Mouse (Mus musculus): Measurements from ENCODE around the gene Cep170b. TPM values are rescaled to one million over a fixed set of nuclear protein-coding genes. Genes with fewer than 3 reads are reported as not detected.

Gene Cep170b
- polyA plus RNA-seq, 1 experiment from 2014 or later = 5.3 TPM

DNA sequence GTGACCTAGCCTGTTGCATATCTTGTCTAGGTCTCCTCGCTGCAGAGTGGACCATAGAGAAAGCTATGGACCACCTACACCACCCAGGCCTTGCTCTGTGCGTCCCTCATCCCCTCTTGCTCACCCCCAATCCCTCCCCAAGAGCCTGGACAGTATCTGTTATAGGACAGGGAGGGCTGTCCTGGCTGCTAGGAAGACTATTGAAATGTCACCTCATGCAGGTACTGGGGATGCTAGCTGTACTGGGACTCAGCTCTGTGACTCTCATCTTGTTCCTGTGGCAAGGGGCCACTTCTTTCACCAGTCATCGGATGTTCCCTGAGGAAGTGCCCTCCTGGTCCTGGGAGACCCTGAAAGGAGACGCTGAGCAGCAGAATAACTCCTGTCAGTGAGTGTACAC lies 42.9 kb downstream of the Cep170b start:
- Histone ChIP-seq H3K36me3 (replicated peaks; ENCODE audit: control insufficient read depth, insufficient read depth, low read depth, low read length) (no peaks in the 10 kb centered on the region), H3K4me1 (ENCODE audit: control insufficient read depth, insufficient read depth, low read length) (no peaks in the 10 kb centered on the region), H3K4me3 (ENCODE audit: low read depth, low read length) (no peak overlapping the region), H3K4me2 (ENCODE audit: low read depth, low read length) (no peak overlapping the region), H3K27me3 (ENCODE audit: control insufficient read depth, insufficient read depth, low read length) (no peaks in the 10 kb centered on the region), H3K9me3 (replicated peaks; ENCODE audit: control insufficient read depth, low read length) (no peaks in the 10 kb centered on the region), H3K27ac (replicated peaks; ENCODE audit: low read depth, low read length) (no peak overlapping the region), H3K9ac (replicated peaks; ENCODE audit: low read length) (no peak overlapping the region)
- WGBS = 76% methylated on average over 4 of the region's 4 CpGs
- DNase-seq (ENCODE audit: low spot score) (no peak), ATAC-seq (replicated peaks; ENCODE audit: insufficient number of reproducible peaks, low FRiP score, low TSS enrichment, low read depth) (no peak)

DNA sequence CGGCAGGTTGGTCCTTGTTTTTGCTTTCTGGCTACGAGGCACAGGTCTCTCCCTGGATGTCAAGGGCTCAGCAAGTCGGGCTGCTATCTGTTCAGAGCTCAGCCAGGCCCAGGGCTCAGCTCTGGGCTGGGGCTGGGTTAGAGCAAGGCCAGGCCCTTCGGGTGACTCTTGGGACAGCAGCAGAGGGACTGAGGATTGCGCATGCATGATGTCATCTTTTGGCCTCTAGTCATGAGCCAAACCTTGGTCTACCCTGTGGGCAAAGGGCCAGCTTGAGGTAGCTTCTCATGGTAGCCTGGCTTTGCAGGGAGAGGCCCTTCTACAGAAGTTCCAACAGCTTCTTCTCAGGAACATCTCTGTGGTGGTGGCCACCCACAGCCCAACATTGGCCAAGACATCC lies 43.9 kb downstream of the Cep170b start:
- Histone ChIP-seq H3K9me3 (replicated peaks; ENCODE audit: control insufficient read depth, low read length) (no peaks in the 10 kb centered on the region), H3K4me2 (ENCODE audit: low read depth, low read length) (no peak overlapping the region), H3K27me3 (ENCODE audit: control insufficient read depth, insufficient read depth, low read length) (no peaks in the 10 kb centered on the region), H3K4me3 (ENCODE audit: low read depth, low read length) (no peak overlapping the region), H3K4me1 (ENCODE audit: control insufficient read depth, insufficient read depth, low read length) (no peaks in the 10 kb centered on the region), H3K36me3 (replicated peaks; ENCODE audit: control insufficient read depth, insufficient read depth, low read depth, low read length) (no peaks in the 10 kb centered on the region), H3K27ac (replicated peaks; ENCODE audit: low read depth, low read length) (no peak overlapping the region), H3K9ac (replicated peaks; ENCODE audit: low read length) (no peak overlapping the region)
- 88% methylated on average over 5 of the region's 5 CpGs for WGBS
- ATAC-seq (replicated peaks; ENCODE audit: insufficient number of reproducible peaks, low FRiP score, low TSS enrichment, low read depth) = no peak
- DNase-seq (ENCODE audit: low spot score) = no peak

GRCm38 (mm10) chr12:112764991-112765390 lies 44.7 kb downstream of the Cep170b start:
- no peak overlapping the region for H3K9ac ChIP-seq (replicated peaks; ENCODE audit: low read length)
- no peak for DNase-seq (ENCODE audit: low spot score)
- no peaks in the 10 kb centered on the region for H3K9me3 ChIP-seq (replicated peaks; ENCODE audit: control insufficient read depth, low read length)
- no peak for ATAC-seq (replicated peaks; ENCODE audit: insufficient number of reproducible peaks, low FRiP score, low TSS enrichment, low read depth)
- H3K4me1 ChIP-seq (ENCODE audit: control insufficient read depth, insufficient read depth, low read length) = no peaks in the 10 kb centered on the region
- H3K36me3 ChIP-seq (replicated peaks; ENCODE audit: control insufficient read depth, insufficient read depth, low read depth, low read length) = no peaks in the 10 kb centered on the region
- H3K27me3 ChIP-seq (ENCODE audit: control insufficient read depth, insufficient read depth, low read length) = no peaks in the 10 kb centered on the region
- no peak overlapping the region for H3K4me3 ChIP-seq (ENCODE audit: low read depth, low read length)
- WGBS = 86% methylated on average over 7 of the region's 7 CpGs
- H3K27ac ChIP-seq (replicated peaks; ENCODE audit: low read depth, low read length) = no peak overlapping the region
- no peak overlapping the region for H3K4me2 ChIP-seq (ENCODE audit: low read depth, low read length)

- Histone ChIP-seq H3K9me3 (replicated peaks; ENCODE audit: control insufficient read depth, low read length) (no peaks in the 10 kb centered on the region), H3K27me3 (ENCODE audit: control insufficient read depth, insufficient read depth, low read length) (no peaks in the 10 kb centered on the region), H3K4me1 (ENCODE audit: control insufficient read depth, insufficient read depth, low read length) (no peaks in the 10 kb centered on the region), H3K9ac (replicated peaks; ENCODE audit: low read length) (no peak overlapping the region), H3K27ac (replicated peaks; ENCODE audit: low read depth, low read length) (no peak overlapping the region), H3K36me3 (replicated peaks; ENCODE audit: control insufficient read depth, insufficient read depth, low read depth, low read length) (no peaks in the 10 kb centered on the region), H3K4me2 (ENCODE audit: low read depth, low read length) (no peak overlapping the region), H3K4me3 (ENCODE audit: low read depth, low read length) (no peak overlapping the region)
- DNase-seq (ENCODE audit: low spot score) = no peak
- no peak for ATAC-seq (replicated peaks; ENCODE audit: insufficient number of reproducible peaks, low FRiP score, low TSS enrichment, low read depth)
- WGBS = 88% methylated on average over 7 of the region's 7 CpGs
These were observed 46.3 kb downstream of the Cep170b start for GRCm38 (mm10) chr12:112766586-112766985.

DNA sequence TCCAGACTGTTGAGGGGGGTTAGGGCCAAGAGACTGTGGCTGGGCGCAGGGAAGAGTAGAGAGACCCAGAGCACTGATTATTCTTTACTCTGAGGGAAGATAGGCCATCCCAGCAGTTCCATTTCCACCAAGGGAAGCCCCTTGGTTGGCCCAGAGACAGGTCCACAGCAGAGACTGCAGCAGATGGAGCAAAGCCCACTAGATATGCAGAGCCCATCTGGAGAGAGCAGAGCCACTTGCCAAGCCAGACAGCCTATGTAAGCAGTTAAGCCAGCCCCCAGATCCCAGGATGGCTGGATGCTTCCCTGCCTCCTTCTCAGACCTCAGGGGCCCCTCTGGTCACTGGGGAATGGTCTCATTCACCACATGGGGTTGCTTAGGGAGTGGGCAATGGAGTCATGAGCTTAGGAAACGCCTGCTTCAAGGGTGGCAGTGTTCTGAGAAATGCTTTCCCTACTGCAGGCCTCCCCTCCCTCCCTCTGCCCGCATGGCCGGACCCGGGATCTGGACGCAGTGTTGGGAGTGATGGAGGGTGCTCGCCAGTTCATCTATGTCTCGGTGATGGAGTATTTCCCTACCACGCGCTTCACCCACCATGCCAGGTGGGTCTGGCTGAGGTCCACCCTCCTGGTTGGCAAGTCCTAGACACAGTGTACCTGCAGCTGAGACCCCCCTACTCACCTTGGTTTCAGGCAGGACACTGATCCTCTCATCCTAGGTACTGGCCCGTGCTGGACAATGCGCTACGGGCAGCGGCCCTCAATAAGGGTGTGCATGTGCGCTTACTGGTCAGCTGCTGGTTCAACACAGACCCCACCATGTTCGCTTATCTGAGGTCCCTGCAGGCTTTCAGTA lies 47.0 kb downstream of the Cep170b start:
- no peak for ATAC-seq (replicated peaks; ENCODE audit: insufficient number of reproducible peaks, low FRiP score, low TSS enrichment, low read depth)
- Histone ChIP-seq H3K9ac (replicated peaks; ENCODE audit: low read length) (no peak overlapping the region), H3K36me3 (replicated peaks; ENCODE audit: control insufficient read depth, insufficient read depth, low read depth, low read length) (no peaks in the 10 kb centered on the region), H3K4me3 (ENCODE audit: low read depth, low read length) (no peak overlapping the region), H3K9me3 (replicated peaks; ENCODE audit: control insufficient read depth, low read length) (no peaks in the 10 kb centered on the region), H3K4me1 (ENCODE audit: control insufficient read depth, insufficient read depth, low read length) (no peaks in the 10 kb centered on the region), H3K4me2 (ENCODE audit: low read depth, low read length) (no peak overlapping the region), H3K27ac (replicated peaks; ENCODE audit: low read depth, low read length) (no peak overlapping the region), H3K27me3 (ENCODE audit: control insufficient read depth, insufficient read depth, low read length) (no peaks in the 10 kb centered on the region)
- WGBS = 94% methylated on average over 16 of the region's 16 CpGs
- DNase-seq (ENCODE audit: low spot score) = no peak

DNA sequence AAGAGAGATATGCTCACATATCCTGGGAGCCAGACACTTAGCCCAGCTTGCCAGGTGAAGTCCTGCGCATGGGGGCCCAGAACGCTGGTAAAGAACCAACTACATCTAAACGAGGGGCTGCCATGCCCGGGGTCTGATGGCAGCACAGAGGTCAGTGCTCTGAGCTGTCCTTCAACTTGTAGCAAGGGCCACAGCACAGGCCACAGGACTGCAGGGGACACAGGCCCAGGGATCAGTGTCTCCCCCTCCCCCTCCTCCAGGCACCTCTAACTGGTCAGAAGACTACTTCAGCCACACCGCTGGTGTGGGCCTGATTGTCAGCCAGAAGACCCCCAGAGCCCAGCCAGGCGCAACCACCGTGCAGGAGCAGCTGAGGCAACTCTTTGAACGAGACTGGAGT lies 47.9 kb downstream of the Cep170b start:
- Histone ChIP-seq H3K9ac (replicated peaks; ENCODE audit: low read length) (no peak overlapping the region), H3K27me3 (ENCODE audit: control insufficient read depth, insufficient read depth, low read length) (no peaks in the 10 kb centered on the region), H3K4me1 (ENCODE audit: control insufficient read depth, insufficient read depth, low read length) (no peaks in the 10 kb centered on the region), H3K4me3 (ENCODE audit: low read depth, low read length) (no peak overlapping the region), H3K4me2 (ENCODE audit: low read depth, low read length) (no peak overlapping the region), H3K27ac (replicated peaks; ENCODE audit: low read depth, low read length) (no peak overlapping the region), H3K36me3 (replicated peaks; ENCODE audit: control insufficient read depth, insufficient read depth, low read depth, low read length) (no peaks in the 10 kb centered on the region), H3K9me3 (replicated peaks; ENCODE audit: control insufficient read depth, low read length) (no peaks in the 10 kb centered on the region)
- DNase-seq (ENCODE audit: low spot score) = no peak
- ATAC-seq (replicated peaks; ENCODE audit: insufficient number of reproducible peaks, low FRiP score, low TSS enrichment, low read depth) = no peak
- 85% methylated on average over 8 of the region's 8 CpGs for WGBS

DNA sequence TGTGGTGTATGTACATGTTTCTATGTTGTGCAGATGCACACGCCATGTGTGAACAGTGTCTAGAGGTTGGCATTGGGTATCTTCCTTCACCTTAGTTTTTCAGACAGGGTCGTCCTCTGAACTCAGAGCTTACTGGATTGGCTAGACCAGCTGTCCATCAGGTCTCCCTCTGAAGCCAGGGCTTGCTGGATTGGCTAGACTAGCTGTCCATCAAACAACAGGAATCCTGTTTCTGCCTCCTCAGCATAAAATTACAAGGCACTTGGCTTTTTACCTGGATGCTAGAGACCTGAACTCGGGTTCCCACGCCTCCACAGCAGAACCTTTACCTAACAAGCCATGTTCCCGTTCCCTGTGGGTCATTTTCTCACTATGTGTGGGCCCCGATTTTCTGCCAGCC lies 48.8 kb downstream of the Cep170b start:
- Histone ChIP-seq H3K27me3 (ENCODE audit: control insufficient read depth, insufficient read depth, low read length) (no peaks in the 10 kb centered on the region), H3K4me3 (ENCODE audit: low read depth, low read length) (no peak overlapping the region), H3K36me3 (replicated peaks; ENCODE audit: control insufficient read depth, insufficient read depth, low read depth, low read length) (no peaks in the 10 kb centered on the region), H3K9me3 (replicated peaks; ENCODE audit: control insufficient read depth, low read length) (no peaks in the 10 kb centered on the region), H3K4me1 (ENCODE audit: control insufficient read depth, insufficient read depth, low read length) (no peaks in the 10 kb centered on the region), H3K27ac (replicated peaks; ENCODE audit: low read depth, low read length) (no peak overlapping the region), H3K4me2 (ENCODE audit: low read depth, low read length) (no peak overlapping the region), H3K9ac (replicated peaks; ENCODE audit: low read length) (no peak overlapping the region)
- 79% methylated on average over 6 of the region's 6 CpGs for WGBS
- no peak for ATAC-seq (replicated peaks; ENCODE audit: insufficient number of reproducible peaks, low FRiP score, low TSS enrichment, low read depth)
- DNase-seq (ENCODE audit: low spot score) = no peak

DNA sequence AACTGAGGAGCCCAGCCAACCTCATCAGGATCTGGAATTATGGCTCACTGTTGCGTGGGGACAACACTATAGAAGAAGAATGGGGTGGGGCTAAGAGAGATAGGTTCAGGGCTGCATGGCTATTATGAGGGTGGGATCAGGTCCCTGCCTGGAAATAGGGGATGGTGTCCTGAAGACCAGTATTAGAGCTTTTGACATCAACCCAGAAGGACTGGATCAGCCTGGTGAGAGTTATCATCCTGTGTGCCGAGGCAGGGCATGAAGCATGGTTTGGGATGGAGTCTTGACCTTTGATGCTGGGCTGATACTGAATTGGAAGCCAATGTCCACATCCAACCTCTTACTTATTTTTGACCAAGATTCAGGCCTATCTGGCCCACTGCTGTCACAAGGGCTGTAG lies 49.5 kb downstream of the Cep170b start:
- Histone ChIP-seq H3K9ac (replicated peaks; ENCODE audit: low read length) (no peak overlapping the region), H3K27me3 (ENCODE audit: control insufficient read depth, insufficient read depth, low read length) (no peaks in the 10 kb centered on the region), H3K4me1 (ENCODE audit: control insufficient read depth, insufficient read depth, low read length) (no peaks in the 10 kb centered on the region), H3K4me2 (ENCODE audit: low read depth, low read length) (no peak overlapping the region), H3K9me3 (replicated peaks; ENCODE audit: control insufficient read depth, low read length) (no peaks in the 10 kb centered on the region), H3K27ac (replicated peaks; ENCODE audit: low read depth, low read length) (no peak overlapping the region), H3K36me3 (replicated peaks; ENCODE audit: control insufficient read depth, insufficient read depth, low read depth, low read length) (no peaks in the 10 kb centered on the region), H3K4me3 (ENCODE audit: low read depth, low read length) (no peak overlapping the region)
- 59% methylated on average over 2 of the region's 2 CpGs for WGBS
- DNase-seq (ENCODE audit: low spot score) (no peak), ATAC-seq (replicated peaks; ENCODE audit: insufficient number of reproducible peaks, low FRiP score, low TSS enrichment, low read depth) (no peak)

Measured in embryonic facial prominence, embryonic 11.5 days (tissue).